Mouse (Mus musculus): ENCODE measurements at regions not wholly inside any gene's neighbourhood (a gene's known extent, or its start where the extent isn't known, plus 50 kb on each side); places are given as distances from the start of the nearest gene placed in this dataset.

DNA sequence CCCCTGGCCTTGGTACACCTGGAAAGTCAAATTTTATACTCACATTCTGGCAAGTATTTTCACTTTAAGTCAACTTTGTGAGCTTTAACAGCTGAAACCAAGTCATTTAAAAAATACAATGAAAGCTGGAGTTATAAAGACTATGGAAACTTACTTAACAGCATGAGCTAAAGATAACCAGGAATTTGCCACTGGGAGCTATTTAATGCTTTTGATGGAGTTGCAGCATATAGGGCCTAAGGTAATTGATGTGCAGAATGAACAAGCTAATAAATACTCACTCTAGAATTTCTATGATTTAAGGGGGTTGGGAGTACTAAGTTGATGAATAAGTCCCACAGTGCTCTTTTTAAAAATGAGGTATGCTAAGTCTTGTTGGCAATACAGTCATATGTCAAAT, 463.5 kb upstream of the Dmac1 start:
- no peak for DNase-seq (ENCODE audit: low spot score)

DNA sequence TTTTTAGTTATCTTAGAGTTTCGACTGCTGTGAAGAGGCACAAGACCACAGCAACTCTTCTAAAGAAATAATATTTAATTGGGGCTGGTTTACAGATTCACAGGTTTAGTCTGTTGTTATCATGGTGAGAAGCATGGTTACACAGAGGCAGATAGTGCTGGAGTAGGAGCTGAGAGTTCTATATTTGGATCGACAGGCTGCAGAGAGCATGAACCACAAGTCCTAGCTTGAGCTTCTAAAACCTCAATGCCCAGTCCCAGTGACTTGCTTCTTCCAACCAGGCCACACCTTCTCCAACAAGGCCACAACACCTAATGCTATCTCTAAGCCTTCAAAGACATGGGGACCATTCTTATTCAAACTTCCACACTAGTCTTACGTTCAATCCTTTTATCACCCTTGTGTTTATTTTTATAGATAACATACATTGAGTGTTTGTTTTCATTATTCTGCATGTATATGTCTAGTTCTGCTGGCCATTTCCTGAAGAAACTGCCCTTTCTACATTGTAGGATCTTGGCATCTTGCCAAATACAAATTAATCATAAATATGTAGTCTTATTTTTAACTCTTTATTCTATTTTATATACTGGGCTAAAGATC, 452.8 kb upstream of the Dmac1 start:
- DNase-seq (ENCODE audit: low spot score): no peak

DNA sequence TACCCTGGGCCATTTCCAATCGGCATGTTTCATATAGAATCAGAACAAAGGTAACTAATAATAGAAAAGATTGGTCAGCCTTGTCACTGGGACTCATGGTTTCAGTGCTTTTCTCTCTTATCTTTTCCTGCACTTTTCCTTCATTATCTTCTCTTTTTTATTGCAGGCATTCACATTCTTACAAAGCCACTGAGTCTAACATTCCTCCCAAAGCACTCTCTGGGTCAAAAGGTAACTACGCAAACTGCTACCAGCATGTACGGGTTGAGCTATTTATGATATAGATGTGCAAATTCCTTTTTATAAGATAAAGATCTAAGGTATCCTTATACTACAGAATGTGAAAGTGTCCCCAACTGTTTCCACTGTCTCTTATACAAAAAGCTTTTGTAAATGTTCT, 436.5 kb upstream of the Dmac1 start:
- no peak for DNase-seq (ENCODE audit: low spot score)

DNA sequence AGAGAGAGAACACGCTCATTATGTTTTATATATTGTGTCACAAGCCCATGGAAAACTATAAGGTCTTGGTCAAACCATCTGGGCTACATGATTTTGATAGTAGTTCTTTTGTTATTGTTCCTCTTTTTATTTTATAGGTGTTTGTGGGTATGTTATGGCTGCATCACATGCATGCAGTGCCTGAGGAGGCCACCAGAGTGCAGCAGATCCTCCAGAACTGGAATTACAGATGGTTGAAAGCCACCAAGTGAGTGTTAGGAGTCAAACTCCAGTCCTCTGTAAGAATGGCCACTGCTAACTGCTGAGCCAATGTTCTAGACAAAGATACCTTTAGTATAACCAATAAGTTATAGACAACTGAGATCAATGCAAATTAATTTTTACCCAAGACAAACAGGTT, 435.9 kb upstream of the Dmac1 start:
- no peak for DNase-seq (ENCODE audit: low spot score)

DNA sequence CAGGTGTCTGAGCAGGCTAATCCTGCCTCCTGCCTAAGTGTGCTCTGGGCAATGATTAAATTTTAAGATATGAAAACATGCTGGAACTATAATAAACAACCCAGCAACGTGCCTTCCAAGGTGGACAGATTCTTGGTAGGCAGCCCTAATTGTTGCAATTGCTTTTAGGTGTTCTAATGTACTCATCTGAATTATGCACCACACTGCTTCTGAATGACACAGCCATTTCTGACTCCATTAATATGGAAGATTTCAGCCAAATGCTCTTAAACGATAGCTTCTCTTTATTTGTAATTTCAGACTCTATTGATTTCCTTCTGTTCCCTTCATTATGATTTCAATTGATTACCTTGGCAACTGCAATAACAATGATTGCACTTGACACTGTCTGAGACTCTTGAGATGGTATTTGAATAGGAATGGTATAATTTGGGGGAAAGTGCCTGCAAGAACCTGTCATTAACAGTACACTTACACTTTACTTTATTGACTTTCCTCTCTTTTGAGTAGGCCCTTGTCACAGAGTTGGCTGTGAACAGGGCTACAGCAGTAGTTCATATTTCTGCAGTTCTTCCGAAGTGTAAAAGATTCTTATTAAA, 422.8 kb upstream of the Dmac1 start:
- no peak for DNase-seq (ENCODE audit: low spot score)

DNA sequence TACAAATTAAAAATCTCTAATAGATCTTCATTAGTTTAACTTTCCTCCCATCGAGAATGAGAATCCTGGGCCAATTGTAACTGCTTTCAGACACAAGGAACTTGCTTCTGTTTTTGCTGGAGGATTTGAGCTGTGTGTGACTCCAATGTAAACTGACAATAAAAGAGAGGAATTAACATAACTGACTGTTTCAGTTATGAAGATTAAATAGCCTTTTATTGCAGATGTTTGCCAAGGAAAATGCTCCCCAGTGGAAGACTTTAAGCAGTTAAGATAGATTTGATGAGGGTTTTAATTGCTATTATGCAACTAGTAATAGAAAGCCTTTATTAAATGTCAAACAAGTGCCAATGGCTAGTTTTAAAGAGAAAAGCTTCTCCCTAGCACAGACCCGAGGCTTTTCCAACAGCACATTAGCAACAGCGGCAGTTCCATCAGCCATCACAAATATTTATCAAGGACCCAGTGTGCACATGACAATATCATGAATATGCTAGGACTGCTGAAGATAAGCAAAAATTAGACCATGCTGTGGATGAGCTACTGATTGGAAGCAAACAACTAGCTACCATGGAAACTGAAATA, 398.6 kb upstream of the Dmac1 start:
- DNase-seq (ENCODE audit: low spot score): no peak

DNA sequence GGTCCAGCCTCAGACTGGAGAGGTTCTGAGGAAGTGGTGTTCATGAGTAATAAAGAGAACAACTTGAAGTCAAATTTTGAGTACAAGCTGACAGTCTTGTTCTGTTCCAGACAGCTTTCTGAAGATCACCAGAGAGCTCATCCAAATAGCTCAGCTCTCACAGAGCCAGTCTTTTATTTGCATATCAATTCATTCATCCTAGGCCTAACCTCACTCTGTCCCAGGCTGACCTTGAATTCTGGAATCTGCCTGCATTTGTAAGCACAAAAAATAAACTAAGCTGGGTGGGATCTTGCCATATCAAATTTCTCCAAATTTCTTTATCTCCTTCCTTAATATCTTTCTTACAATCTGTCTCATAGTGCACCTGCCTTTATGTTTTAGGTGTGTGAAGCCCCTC, 362.9 kb upstream of the Dmac1 start:
- DNase-seq (ENCODE audit: low spot score): no peak

DNA sequence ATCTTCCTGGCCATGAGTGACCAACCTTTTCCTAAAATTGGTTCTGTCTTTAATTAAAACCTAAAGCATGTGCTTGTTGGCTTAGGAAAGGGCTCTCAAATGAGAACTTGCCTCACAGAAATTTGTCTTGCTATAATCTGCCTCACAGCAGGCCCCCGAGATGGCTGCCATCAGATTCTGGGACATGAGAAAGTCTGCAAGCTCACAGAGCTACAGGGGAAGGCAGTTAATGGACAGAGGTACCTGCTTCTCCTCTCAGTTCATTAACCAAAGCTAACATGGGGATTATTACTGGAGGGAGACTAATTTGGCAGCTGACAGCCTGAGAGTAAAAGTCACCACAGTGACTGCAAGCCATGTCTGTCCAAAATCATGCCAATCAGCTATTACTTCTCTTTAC, 358.5 kb upstream of the Dmac1 start:
- no peak for DNase-seq (ENCODE audit: low spot score)

DNA sequence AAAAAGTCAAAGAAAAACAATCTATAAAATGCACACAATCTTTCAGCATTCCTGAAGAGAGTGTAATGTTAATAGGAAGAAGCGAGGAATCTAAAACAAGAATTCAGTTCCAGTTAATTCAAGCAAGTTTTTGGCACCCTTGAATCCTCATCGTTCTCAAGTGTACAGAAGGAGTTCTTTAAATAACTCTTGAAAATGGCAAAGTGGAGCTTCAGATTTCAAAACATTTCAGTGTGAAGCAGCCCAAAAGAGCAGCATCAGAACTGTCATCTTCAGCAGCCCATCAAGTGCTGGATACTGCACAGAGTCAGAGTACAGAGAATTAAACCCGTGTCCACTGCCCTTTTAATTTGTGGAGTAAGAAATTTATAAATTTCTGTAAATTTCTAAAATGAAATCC, 311.8 kb upstream of the Dmac1 start:
- no peak for DNase-seq (ENCODE audit: low spot score)

DNA sequence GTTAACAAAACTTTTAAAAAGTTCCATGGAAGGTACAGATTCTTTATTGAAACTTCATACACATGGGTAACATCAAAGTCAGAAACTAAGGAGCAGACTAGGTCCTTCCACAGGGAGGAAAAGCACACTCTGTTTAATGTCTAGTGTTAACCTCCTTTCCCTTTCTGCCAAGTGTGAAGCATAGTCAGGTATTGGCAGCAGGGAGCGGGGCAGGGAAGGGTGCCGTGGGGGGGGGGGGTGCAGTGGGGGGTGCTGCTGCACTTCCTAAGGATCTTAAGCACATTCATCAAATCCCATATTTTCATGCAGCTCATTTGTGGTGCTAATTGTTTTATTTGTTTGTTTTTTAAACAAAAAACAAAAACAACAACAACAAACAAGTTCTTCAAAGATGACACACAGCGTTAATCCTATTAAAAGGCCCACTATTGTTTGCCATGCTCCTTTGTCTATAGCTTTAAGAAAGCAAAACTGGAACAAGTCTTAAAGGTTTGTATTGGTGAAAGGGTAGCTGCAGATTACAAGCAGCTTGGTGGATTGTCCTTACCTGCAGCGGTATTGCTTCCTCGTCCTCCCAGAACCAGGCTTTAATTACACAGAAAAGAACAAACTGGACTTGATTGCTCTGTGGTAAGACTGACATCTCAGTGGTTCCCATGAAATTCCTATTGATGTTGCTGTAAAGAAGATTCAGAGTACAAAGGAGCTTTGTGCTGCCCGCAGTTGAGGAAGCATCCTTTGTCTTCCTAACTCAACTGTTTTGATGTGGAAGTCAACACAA, 310.2 kb upstream of the Dmac1 start:
- no peak for DNase-seq (ENCODE audit: low spot score)

DNA sequence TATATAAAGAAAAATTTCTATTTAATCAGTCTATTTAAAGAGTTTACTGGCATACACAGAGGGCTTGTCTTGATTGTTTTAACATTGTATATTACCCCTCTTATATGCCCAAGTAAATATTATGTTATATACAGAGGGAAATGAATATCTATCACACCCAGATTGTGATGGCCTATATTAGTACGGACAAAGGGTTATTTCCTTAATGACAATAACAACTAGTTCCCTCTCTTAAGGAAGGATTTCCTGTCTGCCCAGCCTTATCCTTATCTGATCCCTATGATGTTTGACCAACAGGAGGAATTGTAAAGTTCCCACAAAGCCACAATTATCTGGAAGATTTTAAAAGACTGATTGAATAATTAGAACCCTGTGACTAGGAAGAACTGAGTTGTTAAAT, 301.8 kb upstream of the Dmac1 start:
- DNase-seq (ENCODE audit: low spot score): peak; percentile 2

DNA sequence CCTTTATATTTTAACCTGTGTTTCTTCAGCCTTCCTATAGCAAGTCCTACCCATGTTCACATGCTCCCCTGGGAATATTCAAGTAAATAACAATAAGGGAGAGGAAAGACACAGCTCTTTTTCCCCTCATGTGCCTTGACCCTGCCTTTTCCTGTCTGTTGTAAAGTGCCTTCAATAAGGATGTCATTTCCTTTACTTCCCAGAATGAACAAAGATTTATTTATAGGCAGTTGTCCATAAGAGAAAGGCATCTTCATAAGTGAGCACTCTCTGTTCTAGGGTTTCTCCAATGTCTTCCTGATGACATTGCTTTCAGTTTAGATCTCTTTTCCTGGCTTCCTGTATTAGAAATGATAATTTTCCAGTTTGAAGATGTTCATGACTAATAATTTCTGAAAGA, 294.5 kb upstream of the Dmac1 start:
- DNase-seq (ENCODE audit: low spot score): peak; percentile 8

DNA sequence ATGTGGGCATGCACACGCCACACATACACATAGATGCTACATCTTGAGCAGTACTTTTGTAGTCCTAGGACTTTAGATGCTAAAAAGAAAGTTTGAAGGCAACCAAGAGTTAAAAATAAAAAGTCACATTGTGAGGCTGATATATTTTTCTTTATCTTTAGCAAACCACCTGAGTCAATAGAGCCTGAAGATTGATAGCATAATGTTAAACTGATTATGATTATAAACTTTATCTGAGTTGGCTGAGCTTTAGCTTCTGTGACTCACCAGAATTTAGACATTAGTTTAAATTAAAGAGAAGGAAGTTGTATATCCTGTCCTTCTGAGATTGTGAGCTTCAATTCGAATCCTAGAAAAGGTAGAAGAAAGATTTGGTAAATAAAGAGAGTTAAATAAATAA, 289.5 kb upstream of the Dmac1 start:
- no peak for DNase-seq (ENCODE audit: low spot score)

DNA sequence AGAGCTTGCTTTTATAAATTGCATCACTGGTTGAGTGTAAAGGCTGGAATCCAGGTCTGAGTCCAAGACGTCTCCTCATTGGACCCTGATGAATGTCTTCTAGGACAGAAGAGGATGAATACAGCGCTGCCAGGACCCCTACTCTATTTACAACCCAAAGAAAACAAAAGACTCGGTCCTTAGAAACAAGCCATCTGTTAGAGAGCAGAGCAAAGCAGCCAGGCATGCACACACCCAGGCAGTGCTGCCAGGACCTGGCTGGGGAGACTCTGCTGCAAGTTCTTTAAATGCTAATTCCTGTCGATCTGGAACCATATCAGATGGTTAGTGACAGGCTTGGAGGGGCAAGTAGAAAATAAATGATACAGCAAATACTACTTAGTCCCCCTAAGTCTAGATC, 284.4 kb upstream of the Dmac1 start:
- no peak for DNase-seq (ENCODE audit: low spot score)

DNA sequence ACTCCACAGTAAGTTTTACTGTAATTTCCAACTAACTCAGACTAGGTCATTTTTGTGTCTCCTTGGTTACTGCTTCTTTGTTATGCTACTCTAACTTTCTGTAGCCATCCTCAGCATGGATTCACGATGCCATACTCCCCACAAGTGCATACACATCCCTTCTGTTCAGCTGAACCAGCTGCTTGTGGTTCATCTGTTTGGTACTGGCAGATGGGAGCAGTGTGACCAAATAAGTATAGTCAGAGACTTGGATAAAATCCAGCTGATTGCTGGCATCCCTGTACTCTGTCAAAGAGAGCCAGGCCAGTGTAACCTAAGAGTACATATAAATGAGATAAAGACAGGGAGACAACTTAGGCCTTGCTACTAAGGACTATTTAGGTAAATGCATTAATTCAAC, 283.7 kb upstream of the Dmac1 start:
- peak; percentile 4 for DNase-seq (ENCODE audit: low spot score)

DNA sequence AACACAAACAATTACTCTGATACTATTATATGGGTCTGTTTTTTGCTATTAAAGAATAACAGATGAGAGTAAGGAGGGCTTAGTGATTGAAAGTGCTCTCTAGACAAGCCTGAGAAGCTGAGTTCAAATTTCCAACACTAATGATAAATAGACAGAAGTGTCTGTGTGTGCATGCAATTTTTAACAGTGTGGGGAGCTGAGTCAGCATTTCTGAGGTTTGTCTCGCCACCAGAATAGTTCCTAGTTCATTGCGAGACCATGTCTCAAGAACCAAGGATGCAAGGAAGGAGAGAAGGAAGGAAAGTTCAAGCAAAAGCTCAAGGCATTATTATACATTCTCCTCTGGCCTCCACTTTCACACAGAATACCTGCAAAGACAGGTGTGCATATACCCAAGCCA, 259.7 kb upstream of the Dmac1 start:
- no peak for DNase-seq (ENCODE audit: low spot score)

DNA sequence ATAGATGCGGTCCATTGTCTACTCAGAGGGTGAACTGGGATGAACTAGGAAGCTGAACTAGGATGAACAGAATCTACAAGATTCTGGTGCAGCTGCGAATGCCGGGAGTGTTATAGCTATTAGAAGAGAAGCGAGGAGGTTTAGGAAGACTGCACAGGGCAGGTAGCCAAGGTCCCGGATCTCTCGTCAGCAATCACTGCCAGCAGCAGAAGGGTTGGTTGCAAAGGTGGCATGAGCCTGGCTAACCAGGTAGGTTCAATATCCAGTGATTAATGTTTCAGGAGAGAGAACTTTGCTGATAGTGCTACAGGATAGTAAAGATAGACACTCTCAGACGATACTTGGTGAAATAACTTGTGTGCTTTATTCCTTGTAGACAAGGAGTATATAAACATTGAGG, 257.0 kb upstream of the Dmac1 start:
- no peak for DNase-seq (ENCODE audit: low spot score)

DNA sequence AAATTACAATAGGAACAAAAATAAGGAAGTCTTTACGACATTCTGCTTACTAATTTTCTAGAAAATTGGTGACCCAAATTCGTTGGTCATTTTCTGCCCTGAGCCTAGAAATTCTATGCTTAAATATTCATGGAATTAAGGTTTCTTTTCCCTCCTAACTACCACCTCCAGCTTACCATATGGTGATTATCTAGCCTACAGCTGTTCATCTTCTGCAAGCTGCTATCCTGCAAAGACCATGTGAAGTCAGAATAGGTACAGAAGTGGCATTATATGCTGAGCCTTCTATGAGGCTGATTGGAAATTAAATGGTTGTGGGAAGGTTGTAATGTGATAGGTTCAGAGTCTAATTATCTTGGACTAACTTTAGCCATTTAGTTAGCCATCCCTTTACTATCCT, 251.5 kb upstream of the Dmac1 start:
- DNase-seq (ENCODE audit: low spot score): no peak

DNA sequence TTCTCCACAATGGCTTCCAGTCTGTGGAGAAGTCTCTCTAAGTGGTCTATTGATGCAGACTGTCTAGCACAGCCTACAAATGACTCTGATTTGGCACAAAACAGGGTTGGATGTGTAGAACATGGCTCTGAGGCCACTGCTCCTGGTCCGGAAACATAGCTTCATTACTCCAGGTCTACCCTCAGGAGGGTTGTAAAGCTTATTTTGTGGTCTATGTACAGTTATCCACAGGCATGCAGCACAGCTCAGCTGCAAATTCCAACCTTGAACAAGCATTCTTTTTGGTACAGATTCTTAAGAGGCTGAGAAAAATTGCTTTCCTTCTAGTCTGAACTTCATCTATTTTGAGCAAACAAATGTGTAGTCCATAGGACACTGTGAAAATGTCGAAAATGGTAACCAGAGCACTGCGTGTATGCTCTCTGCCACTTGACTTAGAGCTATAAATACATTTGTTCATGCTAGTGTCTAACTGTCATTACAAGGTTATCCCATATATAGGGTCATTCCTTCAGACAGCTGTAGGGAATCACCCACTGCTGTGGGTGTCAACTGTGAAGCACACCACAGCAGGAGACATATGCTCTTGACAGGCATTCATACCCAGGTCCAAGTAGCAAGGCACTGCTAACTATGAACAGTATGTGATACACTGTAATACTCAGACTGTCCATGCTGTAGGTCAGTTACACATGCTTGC, 239.5 kb upstream of the Dmac1 start:
- no peak for DNase-seq (ENCODE audit: low spot score)

All from heart, adult 8-10 months (tissue).